Mouse (Mus musculus): ENCODE results near the gene Palld.

DNA sequence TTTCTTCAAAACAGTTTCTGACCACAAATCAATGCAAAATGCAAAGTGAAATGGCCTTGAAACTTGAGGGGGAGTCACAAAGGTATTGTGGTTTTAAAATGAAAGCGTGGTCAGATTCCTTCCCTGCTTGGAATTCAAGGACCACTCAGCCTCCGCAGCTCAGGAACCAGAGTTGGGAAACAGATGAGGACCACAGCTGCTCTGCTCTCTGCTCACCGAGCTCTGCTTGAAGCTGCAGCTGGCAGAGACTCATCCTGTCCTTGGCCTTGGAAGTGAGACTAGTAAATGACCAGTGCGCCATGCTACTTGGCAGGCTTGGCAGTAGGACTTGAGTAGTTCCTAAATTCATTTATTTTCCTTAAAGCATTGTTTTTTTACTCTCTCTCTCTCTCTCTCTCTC, 239.7 kb downstream of the Palld start:
- no peak for TF ChIP-seq GATA1 (IDR thresholded peaks at IDR 0.05; ENCODE audit: borderline replicate concordance, low read length)
- no peak for TF ChIP-seq FLI1 (IDR thresholded peaks at IDR 0.05; ENCODE audit: low read length)
